Mouse (Mus musculus) myocyte (in vitro differentiated cells): ENCODE data around the gene Prkrip1. TPM values are rescaled to one million over a fixed set of nuclear protein-coding genes. Genes with fewer than 3 reads are reported as not detected.

Experiments
- H3K27me3 ChIP-seq: one replicate; pipeline ENCODE4 v1.6.1; 2011; ENCODE audit not compliant: control insufficient read depth, insufficient read depth, insufficient read length
- H3K36me3 ChIP-seq: one replicate; pipeline ENCODE4 v1.6.1; 2011; ENCODE audit not compliant: control insufficient read depth, insufficient read depth
- H3K4me2 ChIP-seq: one replicate; pipeline ENCODE4 v1.6.1; 2011; ENCODE audit warnings: low read depth, control low read depth
- H3K4me3 ChIP-seq: one replicate; pipeline ENCODE4 v1.5.1; 2011; ENCODE audit warnings: mild to moderate bottlenecking, control low read depth, moderate library complexity
- H3K79me2 ChIP-seq: one replicate; pipeline ENCODE4 v1.6.1; 2011; ENCODE audit not compliant: control insufficient read depth, insufficient read depth
- H3ac ChIP-seq: one replicate; pipeline ENCODE4 v1.6.1; 2011; ENCODE audit not compliant: control insufficient read depth, insufficient read length
- CEBPB ChIP-seq: IDR thresholded peaks from 2 replicates; pipeline ENCODE4 v1.6.1; 2011; ENCODE audit warnings: mild to moderate bottlenecking, moderate library complexity; ENCODE audit not compliant: poor library complexity, insufficient read depth, severe bottlenecking
- E2F4 ChIP-seq: IDR thresholded peaks from one replicate; pipeline ENCODE4 v1.6.1; 2011; ENCODE audit warnings: mild to moderate bottlenecking, control low read depth, moderate library complexity; ENCODE audit not compliant: insufficient read depth
- MAX ChIP-seq: IDR thresholded peaks from one replicate; pipeline ENCODE4 v1.6.1; 2011; ENCODE audit warnings: low read depth, mild to moderate bottlenecking, control low read depth
- MYOD1 ChIP-seq, 3 experiments: IDR thresholded peaks; one replicate each; pipeline ENCODE4 v1.6.1; 2011; ENCODE audit warnings: control low read depth in 2 of 3, low read depth in 2 of 3, mild to moderate bottlenecking in 2 of 3, moderate library complexity in 1 of 3; ENCODE audit not compliant: insufficient read length in 2 of 3, control insufficient read depth in 1 of 3
- MYOG ChIP-seq, 3 experiments: IDR thresholded peaks; one replicate each; pipeline ENCODE4 v1.6.1; 2011; ENCODE audit warnings: control low read depth in 2 of 3, low read depth in 2 of 3, mild to moderate bottlenecking in 2 of 3; ENCODE audit not compliant: insufficient read length in 2 of 3, control insufficient read depth in 1 of 3, insufficient read depth in 1 of 3
- POLR2A ChIP-seq: IDR thresholded peaks from one replicate; pipeline ENCODE4 v1.6.1; 2011; ENCODE audit warnings: low read depth, mild to moderate bottlenecking, control low read depth, moderate library complexity; ENCODE audit not compliant: insufficient read length
- POLR2AphosphoS2 ChIP-seq: IDR thresholded peaks from one replicate; pipeline ENCODE4 v1.6.1; 2011; ENCODE audit warnings: low read depth, control low read depth; ENCODE audit not compliant: insufficient read length
- REST ChIP-seq: IDR thresholded peaks from one replicate; pipeline ENCODE4 v1.6.1; 2011; ENCODE audit warnings: mild to moderate bottlenecking, control low read depth, moderate library complexity; ENCODE audit not compliant: insufficient read depth, insufficient read length
- SRF ChIP-seq: IDR thresholded peaks from one replicate; pipeline ENCODE4 v1.6.1; 2011; ENCODE audit warnings: low read depth; ENCODE audit not compliant: control insufficient read depth, insufficient read length
- TCF12 ChIP-seq: IDR thresholded peaks from one replicate; pipeline ENCODE4 v1.6.1; 2011; ENCODE audit warnings: mild to moderate bottlenecking, control low read depth; ENCODE audit not compliant: poor library complexity, insufficient read depth, severe bottlenecking
- TCF3 ChIP-seq: IDR thresholded peaks from one replicate; pipeline ENCODE4 v1.6.1; 2011; ENCODE audit warnings: low read depth, control low read depth; ENCODE audit not compliant: insufficient read length
- USF1 ChIP-seq: IDR thresholded peaks from one replicate; pipeline ENCODE4 v1.6.1; 2011; ENCODE audit warnings: low read depth, mild to moderate bottlenecking, control low read depth, moderate library complexity
- polyA plus RNA-seq: library from polyadenylated mRNA; unstranded; fragments of >200 nt; fragmentation: generic; extraction: Trizol; gene quantifications from one replicate; pipeline ENCODE4 v1.2.1, GENCODE M21; 2012; ENCODE audit warnings: missing spikeins

The Prkrip1 gene
- polyA plus RNA-seq, 1 experiment = 58.4 TPM

GRCm38 (mm10) chr5:136191870-136192269 lies 6.9 kb downstream of the Prkrip1 start:
- Histone ChIP-seq H3K4me2 (no peak overlapping the region), H3K27me3 (no peaks in the 10 kb centered on the region), H3K79me2 (peaks cover under 1% of the 10 kb centered on the region), H3ac (no peak overlapping the region), H3K4me3 (no peak overlapping the region), H3K36me3 (peaks cover 24% of the 10 kb centered on the region)
- no peak for TF ChIP-seq MYOD1 (IDR thresholded peaks at IDR 0.05; ENCODE audit: control insufficient read depth in 1 of 3, insufficient read length in 2 of 3, low read depth in 2 of 3)
- TF ChIP-seq E2F4 = no peak
- TF ChIP-seq MAX = no peak
- TF ChIP-seq MYOG (IDR thresholded peaks at IDR 0.05; ENCODE audit: control insufficient read depth in 1 of 3, insufficient read depth in 1 of 3, insufficient read length in 2 of 3, low read depth in 2 of 3) = no peak
- TF ChIP-seq USF1 = no peak
- no peak for TF ChIP-seq POLR2AphosphoS2
- TF ChIP-seq REST = no peak
- TF ChIP-seq SRF = no peak
- TF ChIP-seq TCF3 = no peak
- TF ChIP-seq TCF12 = no peak
- no peak for TF ChIP-seq CEBPB
- no peak for TF ChIP-seq POLR2A

GRCm38 (mm10) chr5:136186723-136187122 lies 12.0 kb downstream of the Prkrip1 start:
- H3K4me3 ChIP-seq = no peak overlapping the region
- no peaks in the 10 kb centered on the region for H3K27me3 ChIP-seq
- H3K79me2 ChIP-seq = no peaks in the 10 kb centered on the region
- H3ac ChIP-seq = no peak overlapping the region
- TF ChIP-seq E2F4 = no peak
- TF ChIP-seq POLR2A = no peak
- TF ChIP-seq TCF12 = no peak
- no peak for TF ChIP-seq POLR2AphosphoS2
- no peak for TF ChIP-seq MYOD1 (IDR thresholded peaks at IDR 0.05; ENCODE audit: control insufficient read depth in 1 of 3, insufficient read length in 2 of 3, low read depth in 2 of 3)
- TF ChIP-seq TCF3 = no peak
- TF ChIP-seq MAX = no peak
- no peak for TF ChIP-seq USF1
- no peak for TF ChIP-seq MYOG (IDR thresholded peaks at IDR 0.05; ENCODE audit: control insufficient read depth in 1 of 3, insufficient read depth in 1 of 3, insufficient read length in 2 of 3, low read depth in 2 of 3)
- no peak for TF ChIP-seq REST
- no peak for TF ChIP-seq CEBPB
- H3K36me3 ChIP-seq = peaks cover 23% of the 10 kb centered on the region
- H3K4me2 ChIP-seq = no peak overlapping the region

GRCm38 (mm10) chr5:136183766-136184165 lies 15.0 kb downstream of the Prkrip1 start:
- H3K4me3 ChIP-seq = no peak overlapping the region
- TF ChIP-seq MYOD1 (IDR thresholded peaks at IDR 0.05; ENCODE audit: control insufficient read depth in 1 of 3, insufficient read length in 2 of 3, low read depth in 2 of 3) = no peak
- no peak for TF ChIP-seq SRF
- TF ChIP-seq MAX = no peak
- TF ChIP-seq CEBPB = no peak
- no peak for TF ChIP-seq MYOG (IDR thresholded peaks at IDR 0.05; ENCODE audit: control insufficient read depth in 1 of 3, insufficient read depth in 1 of 3, insufficient read length in 2 of 3, low read depth in 2 of 3)
- TF ChIP-seq TCF12 = no peak
- no peak for TF ChIP-seq TCF3
- TF ChIP-seq E2F4 = no peak
- no peak for TF ChIP-seq REST
- TF ChIP-seq POLR2A = no peak
- no peak for TF ChIP-seq USF1
- no peak for TF ChIP-seq POLR2AphosphoS2
- H3K79me2 ChIP-seq = no peaks in the 10 kb centered on the region
- no peak overlapping the region for H3K4me2 ChIP-seq
- H3K27me3 ChIP-seq = no peaks in the 10 kb centered on the region
- peaks cover 23% of the 10 kb centered on the region for H3K36me3 ChIP-seq
- no peak overlapping the region for H3ac ChIP-seq

GRCm38 (mm10) chr5:136182830-136183229 lies 15.9 kb downstream of the Prkrip1 start:
- Histone ChIP-seq H3K36me3 (peaks cover 24% of the 10 kb centered on the region), H3K4me2 (no peak overlapping the region), H3K27me3 (no peaks in the 10 kb centered on the region), H3K79me2 (no peaks in the 10 kb centered on the region), H3K4me3 (no peak overlapping the region), H3ac (no peak overlapping the region)
- TF ChIP-seq USF1 = no peak
- no peak for TF ChIP-seq MAX
- no peak for TF ChIP-seq TCF12
- no peak for TF ChIP-seq TCF3
- no peak for TF ChIP-seq CEBPB
- no peak for TF ChIP-seq MYOG (IDR thresholded peaks at IDR 0.05; ENCODE audit: control insufficient read depth in 1 of 3, insufficient read depth in 1 of 3, insufficient read length in 2 of 3, low read depth in 2 of 3)
- no peak for TF ChIP-seq POLR2AphosphoS2
- TF ChIP-seq MYOD1 (IDR thresholded peaks at IDR 0.05; ENCODE audit: control insufficient read depth in 1 of 3, insufficient read length in 2 of 3, low read depth in 2 of 3) = no peak
- TF ChIP-seq POLR2A = no peak
- TF ChIP-seq SRF = no peak
- TF ChIP-seq E2F4 = no peak
- TF ChIP-seq REST = no peak

- TF ChIP-seq SRF (no peak), USF1 (no peak), TCF12 (no peak), MYOD1 (IDR thresholded peaks at IDR 0.05; ENCODE audit: control insufficient read depth in 1 of 3, insufficient read length in 2 of 3, low read depth in 2 of 3) (no peak), POLR2A (no peak), TCF3 (no peak), MAX (no peak), MYOG (IDR thresholded peaks at IDR 0.05; ENCODE audit: control insufficient read depth in 1 of 3, insufficient read depth in 1 of 3, insufficient read length in 2 of 3, low read depth in 2 of 3) (no peak), POLR2AphosphoS2 (no peak), REST (no peak), CEBPB (no peak), E2F4 (no peak)
- H3ac ChIP-seq = no peak overlapping the region
- no peak overlapping the region for H3K4me3 ChIP-seq
- H3K36me3 ChIP-seq = peaks cover 29% of the 10 kb centered on the region
- H3K27me3 ChIP-seq = no peaks in the 10 kb centered on the region
- no peak overlapping the region for H3K4me2 ChIP-seq
- no peaks in the 10 kb centered on the region for H3K79me2 ChIP-seq
Observed at GRCm38 (mm10) chr5:136182049-136182448, 16.7 kb downstream of the Prkrip1 start.
